Mouse (Mus musculus): Measurements from ENCODE around the gene Ankrd13a. TPM values are rescaled to one million over a fixed set of nuclear protein-coding genes. Genes with fewer than 3 reads are reported as not detected.

The Ankrd13a gene
- polyA plus RNA-seq, 1 experiment from 2014 or later: 58.3 TPM

DNA sequence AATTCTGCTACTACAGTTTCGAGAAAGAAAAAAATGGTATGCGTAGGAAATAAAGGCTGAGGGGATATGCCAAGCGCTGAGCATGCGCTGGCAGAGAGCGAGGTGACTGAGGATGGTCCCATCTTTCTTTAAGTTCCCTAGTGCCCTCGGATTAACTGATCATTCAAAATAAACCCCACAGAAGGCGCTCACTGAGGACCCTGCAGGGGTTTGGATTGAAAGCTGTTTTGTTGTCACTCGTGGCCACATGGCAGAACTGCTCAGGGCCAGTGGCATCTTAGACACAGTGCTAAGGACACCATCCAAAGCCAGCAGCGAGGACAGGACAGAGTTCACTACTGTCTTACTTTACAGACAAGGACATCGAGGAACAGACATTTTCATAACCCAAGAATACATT, 24.2 kb upstream of the Ankrd13a start:
- H3K4me2 ChIP-seq (ENCODE audit: low read depth, low read length): no peak overlapping the region
- no peak overlapping the region for H3K4me3 ChIP-seq (ENCODE audit: low read depth, low read length)
- peaks cover 6% of the 10 kb centered on the region for H3K36me3 ChIP-seq (replicated peaks; ENCODE audit: control insufficient read depth, insufficient read depth, low read depth, low read length)
- no peak overlapping the region for H3K9ac ChIP-seq (replicated peaks; ENCODE audit: low read length)
- 86% methylated on average over 10 of the region's 10 CpGs for WGBS
- H3K4me1 ChIP-seq (ENCODE audit: control insufficient read depth, insufficient read depth, low read length): no peaks in the 10 kb centered on the region
- no peak overlapping the region for H3K27ac ChIP-seq (replicated peaks; ENCODE audit: low read depth, low read length)
- no peaks in the 10 kb centered on the region for H3K9me3 ChIP-seq (replicated peaks; ENCODE audit: control insufficient read depth, low read length)
- no peak for DNase-seq (ENCODE audit: low spot score)
- H3K27me3 ChIP-seq (ENCODE audit: control insufficient read depth, insufficient read depth, low read length): no peaks in the 10 kb centered on the region
- ATAC-seq (replicated peaks; ENCODE audit: insufficient number of reproducible peaks, low FRiP score, low TSS enrichment, low read depth): no peak

DNA sequence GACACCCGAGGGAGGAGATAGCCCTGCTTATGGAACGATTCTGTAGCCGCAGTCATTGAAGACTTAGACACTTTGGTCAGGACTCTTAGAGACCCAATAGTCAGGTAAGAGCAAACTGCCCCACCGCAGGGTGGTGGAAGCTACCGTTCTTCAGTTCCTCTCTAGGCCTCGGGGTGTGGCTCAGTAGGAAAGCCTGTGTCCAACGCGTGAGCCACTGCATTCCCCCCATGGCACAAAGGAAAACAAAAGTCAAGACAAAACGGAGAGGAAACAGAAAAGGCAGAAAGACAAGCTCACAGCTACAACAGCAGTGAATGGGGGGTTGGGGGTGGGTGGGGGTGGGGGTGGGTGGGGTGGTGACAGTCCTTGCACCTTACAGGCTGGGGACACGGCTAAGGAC, 22.1 kb upstream of the Ankrd13a start:
- no peak overlapping the region for H3K9ac ChIP-seq (replicated peaks; ENCODE audit: low read length)
- 90% methylated on average over 10 of the region's 10 CpGs for WGBS
- DNase-seq (ENCODE audit: low spot score) (no peak), ATAC-seq (replicated peaks; ENCODE audit: insufficient number of reproducible peaks, low FRiP score, low TSS enrichment, low read depth) (no peak)
- no peak overlapping the region for H3K4me2 ChIP-seq (ENCODE audit: low read depth, low read length)
- H3K27me3 ChIP-seq (ENCODE audit: control insufficient read depth, insufficient read depth, low read length): no peaks in the 10 kb centered on the region
- H3K4me1 ChIP-seq (ENCODE audit: control insufficient read depth, insufficient read depth, low read length): no peaks in the 10 kb centered on the region
- no peaks in the 10 kb centered on the region for H3K9me3 ChIP-seq (replicated peaks; ENCODE audit: control insufficient read depth, low read length)
- no peak overlapping the region for H3K4me3 ChIP-seq (ENCODE audit: low read depth, low read length)
- H3K27ac ChIP-seq (replicated peaks; ENCODE audit: low read depth, low read length): no peak overlapping the region
- peaks cover 3% of the 10 kb centered on the region; the same call in 1 of the 2 replicates for H3K36me3 ChIP-seq (replicated peaks; ENCODE audit: control insufficient read depth, insufficient read depth, low read depth, low read length)

DNA sequence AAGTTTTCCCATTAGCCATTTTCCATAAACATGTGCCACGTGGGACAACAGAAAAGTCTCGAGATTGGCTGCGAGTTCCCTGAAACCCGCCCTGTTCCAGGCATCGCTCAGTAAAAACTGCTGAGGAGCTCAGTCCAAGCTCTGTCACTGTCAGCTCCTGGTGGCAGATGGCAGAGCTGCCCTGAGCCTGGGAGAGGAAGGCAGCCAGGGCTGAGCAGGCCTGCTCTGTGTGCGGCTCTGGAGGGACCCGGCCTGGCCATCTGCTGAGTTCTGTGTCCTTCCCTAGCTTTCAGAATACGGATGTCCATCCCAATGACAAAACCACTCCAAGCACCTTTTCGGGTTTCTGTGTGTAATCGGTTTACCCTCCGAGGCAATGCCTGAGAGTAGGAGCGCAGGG, 21.1 kb upstream of the Ankrd13a start:
- no peak for DNase-seq (ENCODE audit: low spot score)
- H3K36me3 ChIP-seq (replicated peaks; ENCODE audit: control insufficient read depth, insufficient read depth, low read depth, low read length): peaks cover 3% of the 10 kb centered on the region; the same call in 1 of the 2 replicates
- WGBS: 90% methylated on average over 12 of the region's 12 CpGs

DNA sequence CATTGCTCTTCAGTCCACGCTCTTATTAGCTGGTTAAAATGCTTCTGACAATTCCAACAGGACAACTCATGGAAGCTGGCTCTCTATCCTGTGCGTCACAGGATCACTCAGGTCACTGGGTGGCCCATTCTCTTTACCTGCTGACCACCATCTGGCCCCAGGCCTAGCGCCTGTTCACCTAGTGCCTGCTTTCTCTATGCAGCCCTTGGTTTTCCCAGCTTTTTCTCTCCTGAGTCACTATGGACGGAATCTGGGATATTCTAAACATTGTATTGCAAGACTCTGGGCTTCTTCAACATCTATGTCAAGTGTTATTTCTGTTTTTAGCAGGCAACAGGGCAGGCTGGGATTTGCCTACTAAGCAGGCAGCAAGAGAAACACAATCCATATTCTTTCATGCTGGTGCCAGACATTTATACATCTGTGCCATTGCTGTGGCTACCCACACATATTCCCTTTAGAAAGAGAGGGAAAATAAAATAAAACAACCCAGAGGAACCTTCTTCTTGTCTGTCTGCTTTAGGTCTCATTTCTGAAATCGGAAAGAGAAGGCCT, 14.9 kb upstream of the Ankrd13a start:
- peaks cover 2% of the 10 kb centered on the region; the same call in 1 of the 2 replicates for H3K36me3 ChIP-seq (replicated peaks; ENCODE audit: control insufficient read depth, insufficient read depth, low read depth, low read length)
- H3K4me3 ChIP-seq (ENCODE audit: low read depth, low read length): no peak overlapping the region
- H3K9me3 ChIP-seq (replicated peaks; ENCODE audit: control insufficient read depth, low read length): no peaks in the 10 kb centered on the region
- no peaks in the 10 kb centered on the region for H3K4me1 ChIP-seq (ENCODE audit: control insufficient read depth, insufficient read depth, low read length)
- no peaks in the 10 kb centered on the region for H3K27me3 ChIP-seq (ENCODE audit: control insufficient read depth, insufficient read depth, low read length)
- H3K27ac ChIP-seq (replicated peaks; ENCODE audit: low read depth, low read length): no peak overlapping the region
- ATAC-seq (replicated peaks; ENCODE audit: insufficient number of reproducible peaks, low FRiP score, low TSS enrichment, low read depth): no peak
- H3K9ac ChIP-seq (replicated peaks; ENCODE audit: low read length): no peak overlapping the region
- no peak overlapping the region for H3K4me2 ChIP-seq (ENCODE audit: low read depth, low read length)
- no peak for DNase-seq (ENCODE audit: low spot score)
- WGBS: 91% methylated on average over 5 of the region's 5 CpGs

More for the DNA sequence above, 21.1 kb upstream of the Ankrd13a start:
- Histone ChIP-seq H3K9ac (replicated peaks; ENCODE audit: low read length) (no peak overlapping the region), H3K9me3 (replicated peaks; ENCODE audit: control insufficient read depth, low read length) (no peaks in the 10 kb centered on the region), H3K4me3 (ENCODE audit: low read depth, low read length) (no peak overlapping the region), H3K27me3 (ENCODE audit: control insufficient read depth, insufficient read depth, low read length) (no peaks in the 10 kb centered on the region), H3K27ac (replicated peaks; ENCODE audit: low read depth, low read length) (no peak overlapping the region), H3K4me1 (ENCODE audit: control insufficient read depth, insufficient read depth, low read length) (no peaks in the 10 kb centered on the region), H3K4me2 (ENCODE audit: low read depth, low read length) (no peak overlapping the region)
- ATAC-seq (replicated peaks; ENCODE audit: insufficient number of reproducible peaks, low FRiP score, low TSS enrichment, low read depth): no peak

DNA sequence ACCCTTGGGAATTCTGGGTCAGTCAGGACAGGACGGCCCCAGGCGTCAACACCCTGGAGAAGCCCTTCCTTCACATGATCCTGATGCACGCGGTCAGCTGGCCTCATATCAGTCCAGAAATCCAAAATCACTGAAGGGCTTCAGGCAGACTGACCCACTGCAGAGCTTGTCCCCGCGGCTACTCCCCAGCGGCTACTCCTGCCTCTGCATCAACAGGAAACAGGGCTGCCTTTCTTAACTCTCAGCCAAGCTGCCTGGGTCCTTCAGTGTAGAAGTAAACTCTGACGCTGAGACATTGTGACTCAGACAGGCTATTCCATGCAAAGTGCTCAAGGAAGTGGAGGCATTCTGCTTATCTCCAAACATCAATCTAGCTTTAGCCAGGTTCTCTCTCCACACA, 12.5 kb upstream of the Ankrd13a start:
- Histone ChIP-seq H3K4me3 (ENCODE audit: low read depth, low read length) (no peak overlapping the region), H3K4me2 (ENCODE audit: low read depth, low read length) (no peak overlapping the region), H3K9me3 (replicated peaks; ENCODE audit: control insufficient read depth, low read length) (no peaks in the 10 kb centered on the region), H3K27me3 (ENCODE audit: control insufficient read depth, insufficient read depth, low read length) (no peaks in the 10 kb centered on the region), H3K36me3 (replicated peaks; ENCODE audit: control insufficient read depth, insufficient read depth, low read depth, low read length) (no peaks in the 10 kb centered on the region), H3K27ac (replicated peaks; ENCODE audit: low read depth, low read length) (no peak overlapping the region), H3K4me1 (ENCODE audit: control insufficient read depth, insufficient read depth, low read length) (no peaks in the 10 kb centered on the region), H3K9ac (replicated peaks; ENCODE audit: low read length) (no peak overlapping the region)
- no peak for ATAC-seq (replicated peaks; ENCODE audit: insufficient number of reproducible peaks, low FRiP score, low TSS enrichment, low read depth)
- no peak for DNase-seq (ENCODE audit: low spot score)
- 92% methylated on average over 8 of the region's 8 CpGs for WGBS

DNA sequence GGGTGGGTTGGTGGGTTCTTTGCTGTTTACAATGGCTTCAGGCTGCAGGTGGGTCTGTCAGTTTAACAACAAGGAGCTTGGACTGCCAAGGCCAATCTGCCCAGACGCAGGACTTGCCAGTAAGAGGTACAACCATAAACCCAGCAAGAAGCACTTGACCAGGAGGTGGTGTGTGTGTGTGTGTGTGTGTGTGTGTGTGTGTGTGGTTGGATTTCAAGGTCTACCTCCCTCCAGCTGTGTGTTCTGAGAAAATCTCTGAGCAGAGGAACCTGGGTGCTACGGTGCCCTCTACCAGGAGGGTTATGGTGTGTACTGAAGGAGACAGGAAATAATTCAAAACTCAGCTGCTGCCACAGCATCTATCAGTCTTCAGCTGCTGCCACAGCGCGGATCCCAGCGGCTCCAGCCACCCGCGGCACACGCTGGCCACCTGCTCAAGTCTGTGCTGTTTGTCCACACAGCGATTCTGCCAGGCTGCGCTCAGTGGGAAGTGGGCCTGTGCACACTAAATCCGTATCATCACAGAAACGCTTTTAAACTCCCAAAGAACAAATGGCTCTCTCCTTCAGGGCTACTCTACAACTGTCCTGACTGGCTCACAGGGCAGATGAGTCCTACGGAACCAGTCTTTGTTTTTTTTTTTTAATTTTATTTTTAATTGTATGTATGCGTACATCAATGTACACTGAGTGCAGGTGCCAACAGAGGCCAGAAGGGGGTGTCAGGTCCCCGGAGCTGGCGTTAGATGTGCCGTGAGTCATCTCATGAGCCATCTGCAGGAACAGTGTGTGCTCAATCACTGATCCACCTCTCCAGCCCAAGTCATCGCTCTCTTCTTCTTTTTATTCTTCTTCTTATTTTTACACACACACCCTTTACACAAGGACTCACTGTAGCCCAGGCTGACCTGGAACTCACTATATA, 9.4 kb upstream of the Ankrd13a start:
- H3K27ac ChIP-seq (replicated peaks; ENCODE audit: low read depth, low read length): no peak overlapping the region
- 89% methylated on average over 18 of the region's 18 CpGs for WGBS
- ATAC-seq (replicated peaks; ENCODE audit: insufficient number of reproducible peaks, low FRiP score, low TSS enrichment, low read depth): no peak
- H3K36me3 ChIP-seq (replicated peaks; ENCODE audit: control insufficient read depth, insufficient read depth, low read depth, low read length): no peaks in the 10 kb centered on the region
- no peaks in the 10 kb centered on the region for H3K9me3 ChIP-seq (replicated peaks; ENCODE audit: control insufficient read depth, low read length)
- H3K9ac ChIP-seq (replicated peaks; ENCODE audit: low read length): no peak overlapping the region
- H3K4me3 ChIP-seq (ENCODE audit: low read depth, low read length): no peak overlapping the region
- DNase-seq (ENCODE audit: low spot score): no peak
- H3K27me3 ChIP-seq (ENCODE audit: control insufficient read depth, insufficient read depth, low read length): no peaks in the 10 kb centered on the region
- H3K4me1 ChIP-seq (ENCODE audit: control insufficient read depth, insufficient read depth, low read length): no peaks in the 10 kb centered on the region
- no peak overlapping the region for H3K4me2 ChIP-seq (ENCODE audit: low read depth, low read length)

DNA sequence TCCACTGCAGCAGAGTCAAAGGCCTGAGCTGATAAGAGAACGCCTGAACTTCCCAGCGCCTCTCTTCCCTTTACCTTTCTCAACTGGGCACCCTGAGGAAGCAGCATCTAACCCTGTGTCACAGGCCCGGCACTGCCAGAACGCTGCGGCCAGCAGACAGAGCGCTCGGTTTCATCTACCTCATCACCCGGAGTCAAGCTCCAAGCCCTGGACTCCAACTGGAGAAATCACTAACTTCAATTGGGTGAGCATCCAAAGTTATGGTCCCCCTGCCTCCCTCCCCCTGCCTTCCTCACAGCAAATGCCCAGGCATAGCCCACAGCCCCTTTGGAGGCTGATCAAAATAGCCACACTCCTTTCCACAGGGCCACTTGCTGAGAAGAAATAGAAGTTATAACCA, 7.8 kb upstream of the Ankrd13a start:
- no peak overlapping the region for H3K9ac ChIP-seq (replicated peaks; ENCODE audit: low read length)
- no peaks in the 10 kb centered on the region for H3K36me3 ChIP-seq (replicated peaks; ENCODE audit: control insufficient read depth, insufficient read depth, low read depth, low read length)
- H3K4me1 ChIP-seq (ENCODE audit: control insufficient read depth, insufficient read depth, low read length): no peaks in the 10 kb centered on the region
- no peak overlapping the region for H3K4me2 ChIP-seq (ENCODE audit: low read depth, low read length)
- DNase-seq (ENCODE audit: low spot score) (no peak), ATAC-seq (replicated peaks; ENCODE audit: insufficient number of reproducible peaks, low FRiP score, low TSS enrichment, low read depth) (no peak)
- 94% methylated on average over 8 of the region's 8 CpGs for WGBS
- H3K27ac ChIP-seq (replicated peaks; ENCODE audit: low read depth, low read length): no peak overlapping the region
- H3K4me3 ChIP-seq (ENCODE audit: low read depth, low read length): no peak overlapping the region
- H3K9me3 ChIP-seq (replicated peaks; ENCODE audit: control insufficient read depth, low read length): no peaks in the 10 kb centered on the region
- no peaks in the 10 kb centered on the region for H3K27me3 ChIP-seq (ENCODE audit: control insufficient read depth, insufficient read depth, low read length)

DNA sequence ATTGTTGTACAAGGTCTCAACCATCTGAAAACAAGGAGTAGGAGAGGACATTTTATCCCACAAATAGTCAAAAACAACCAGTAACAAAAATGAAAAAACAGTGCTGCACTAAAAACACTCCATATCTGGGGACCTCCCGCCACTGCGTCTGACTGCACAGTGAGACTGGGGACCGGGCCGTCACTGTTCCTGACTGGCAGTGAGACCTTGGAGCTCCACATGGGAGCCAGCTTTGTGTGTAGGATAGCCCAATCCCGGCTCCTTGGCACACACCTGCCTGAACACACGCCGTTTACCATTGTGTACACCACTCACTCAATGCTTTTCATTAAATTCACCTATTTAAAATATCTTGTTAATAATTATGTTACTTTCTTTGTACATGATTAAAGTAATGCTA, 7.3 kb upstream of the Ankrd13a start:
- no peak overlapping the region for H3K9ac ChIP-seq (replicated peaks; ENCODE audit: low read length)
- H3K36me3 ChIP-seq (replicated peaks; ENCODE audit: control insufficient read depth, insufficient read depth, low read depth, low read length): no peaks in the 10 kb centered on the region
- H3K4me3 ChIP-seq (ENCODE audit: low read depth, low read length): no peak overlapping the region
- H3K4me2 ChIP-seq (ENCODE audit: low read depth, low read length): no peak overlapping the region
- ATAC-seq (replicated peaks; ENCODE audit: insufficient number of reproducible peaks, low FRiP score, low TSS enrichment, low read depth): no peak
- no peak for DNase-seq (ENCODE audit: low spot score)
- no peaks in the 10 kb centered on the region for H3K4me1 ChIP-seq (ENCODE audit: control insufficient read depth, insufficient read depth, low read length)
- H3K27ac ChIP-seq (replicated peaks; ENCODE audit: low read depth, low read length): no peak overlapping the region
- WGBS: 94% methylated on average over 7 of the region's 7 CpGs
- no peaks in the 10 kb centered on the region for H3K9me3 ChIP-seq (replicated peaks; ENCODE audit: control insufficient read depth, low read length)
- H3K27me3 ChIP-seq (ENCODE audit: control insufficient read depth, insufficient read depth, low read length): no peaks in the 10 kb centered on the region
